Mouse (Mus musculus): ENCODE data around the gene Gbp8. TPM values are rescaled to one million over a fixed set of nuclear protein-coding genes. Genes with fewer than 3 reads are reported as not detected.
"Not testable (repeated sequence)": the region's sequence is repeated elsewhere in the genome, so short reads cannot be mapped to it uniquely, and the experiment has no call there.

Gene Gbp8
- polyA plus RNA-seq (2015; fragmentation: Nextera tagmentation; extraction: Ambion mirVana) = 3.6 and 7.8 TPM in 2 replicates

DNA sequence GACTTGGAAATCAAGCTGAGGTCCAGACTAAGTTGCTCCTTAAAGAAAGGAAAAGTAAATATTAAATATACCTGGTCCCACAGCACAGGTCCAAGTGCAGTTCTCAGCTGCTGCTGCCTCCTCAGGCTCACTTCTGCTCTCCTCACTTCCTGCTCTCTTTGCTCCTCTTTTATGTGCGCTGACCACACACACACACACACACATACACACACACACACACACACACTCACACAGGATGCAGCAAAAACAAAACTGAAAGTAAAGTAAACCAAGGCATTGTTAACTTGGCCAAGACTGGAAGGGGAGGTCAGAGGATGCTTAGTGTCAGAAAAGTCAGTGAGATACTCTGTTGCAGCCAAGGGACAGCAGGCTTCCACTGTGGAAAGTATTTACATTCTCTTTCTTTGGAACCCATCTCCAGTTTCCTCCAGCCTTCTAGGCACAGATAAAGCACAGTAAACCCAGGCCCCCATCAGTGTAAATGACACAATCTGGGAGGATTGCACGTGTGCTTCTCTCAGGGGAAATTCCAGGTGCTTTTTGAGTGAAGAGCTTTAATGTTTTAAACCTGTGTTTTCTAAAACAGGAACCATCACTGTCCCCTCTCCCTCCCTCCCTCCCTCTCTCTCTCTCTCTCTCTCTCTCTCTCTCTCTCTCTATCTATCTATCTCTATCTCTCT, at the start of gene Gbp8, which contains the start of the genes Gbp9 and Gbp4:
Gbp8 (minus strand) TSS at position 132 of the 680 bp plus-strand sequence.
Gbp9 (minus strand) TSS at position 131 of the 680 bp plus-strand sequence.
Gbp4 (minus strand) TSS at position 178 of the 680 bp plus-strand sequence.
- H3K27ac ChIP-seq (ENCODE audit: low read length); H3K4me1 ChIP-seq (ENCODE audit: control insufficient read depth, insufficient read depth, low read length); H3K27me3 ChIP-seq (ENCODE audit: control insufficient read depth, insufficient read depth, low read length); H3K36me3 ChIP-seq (ENCODE audit: control insufficient read depth, insufficient read depth); H3K9me3 ChIP-seq (replicated peaks; ENCODE audit: control insufficient read depth, low read length); H3K9ac ChIP-seq (ENCODE audit: low read length): not testable (repeated sequence)
- WGBS = 13% methylated on average over 2 of the region's 2 CpGs
- peak; percentile 67 for ATAC-seq (replicated peaks; ENCODE audit: extremely low read depth, insufficient read depth, low FRiP score)
- H3K4me3 ChIP-seq (ENCODE audit: low read length) = peak within 1 kb of the TSS; percentile 30
- peak within 1 kb of the TSS; percentile 16 for H3K4me2 ChIP-seq (ENCODE audit: low read depth, low read length)

DNA sequence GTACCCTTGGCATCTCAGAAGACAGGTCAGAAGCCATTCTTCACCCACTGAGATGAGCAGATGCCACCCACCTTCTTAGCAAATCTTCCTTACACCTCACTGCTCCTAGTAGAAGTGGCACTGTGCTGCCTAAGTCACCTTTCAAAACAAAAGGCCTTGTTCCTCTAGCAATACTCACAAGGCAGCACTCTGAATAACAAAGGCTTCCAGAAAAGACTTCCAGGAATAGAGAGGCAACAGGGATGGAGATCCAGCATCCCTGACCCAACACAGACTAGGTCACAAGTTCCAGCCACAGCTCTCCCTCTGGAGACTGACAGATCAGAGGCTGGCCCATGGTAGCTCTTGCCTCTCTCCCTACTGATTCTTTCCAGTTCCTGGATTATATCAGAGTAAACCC, 42.1 kb upstream of the Gbp8 start:
- Histone ChIP-seq H3K4me1 (ENCODE audit: control insufficient read depth, insufficient read depth, low read length) (no peaks in the 10 kb centered on the region), H3K36me3 (ENCODE audit: control insufficient read depth, insufficient read depth) (no peaks in the 10 kb centered on the region), H3K4me3 (ENCODE audit: low read length) (no peak overlapping the region), H3K27ac (ENCODE audit: low read length) (no peak overlapping the region), H3K9me3 (replicated peaks; ENCODE audit: control insufficient read depth, low read length) (no peaks in the 10 kb centered on the region), H3K27me3 (ENCODE audit: control insufficient read depth, insufficient read depth, low read length) (no peaks in the 10 kb centered on the region), H3K9ac (ENCODE audit: low read length) (no peak overlapping the region), H3K4me2 (ENCODE audit: low read depth, low read length) (no peak overlapping the region)
- no peak for ATAC-seq (replicated peaks; ENCODE audit: extremely low read depth, insufficient read depth, low FRiP score)

DNA sequence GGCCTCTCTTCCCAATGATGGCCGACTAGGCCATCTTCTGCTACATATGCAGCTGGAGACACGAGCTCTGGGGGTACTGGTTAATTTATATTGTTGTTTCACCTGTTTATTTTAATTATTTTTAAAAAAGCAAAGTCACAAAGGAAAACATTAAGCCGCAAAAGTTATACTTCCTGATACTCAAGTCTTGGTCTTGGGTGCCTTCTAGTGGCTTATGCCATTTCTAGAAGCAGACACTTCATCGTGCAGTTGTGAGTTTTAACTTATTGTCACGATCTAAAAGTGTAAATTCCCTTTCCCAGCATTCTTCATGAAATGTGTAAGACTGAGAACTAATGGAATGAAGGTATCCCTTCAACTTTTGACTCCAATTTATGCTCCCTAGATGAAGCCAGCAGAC, 17.2 kb upstream of the Gbp8 start:
- H3K9ac ChIP-seq (ENCODE audit: low read length) = no peak overlapping the region
- no peaks in the 10 kb centered on the region for H3K27me3 ChIP-seq (ENCODE audit: control insufficient read depth, insufficient read depth, low read length)
- ATAC-seq (replicated peaks; ENCODE audit: extremely low read depth, insufficient read depth, low FRiP score) = no peak
- WGBS = 73% methylated on average over 5 of the region's 5 CpGs
- H3K27ac ChIP-seq (ENCODE audit: low read length) = no peak overlapping the region
- H3K36me3 ChIP-seq (ENCODE audit: control insufficient read depth, insufficient read depth) = no peaks in the 10 kb centered on the region
- no peak overlapping the region for H3K4me2 ChIP-seq (ENCODE audit: low read depth, low read length)
- H3K9me3 ChIP-seq (replicated peaks; ENCODE audit: control insufficient read depth, low read length) = no peaks in the 10 kb centered on the region
- H3K4me1 ChIP-seq (ENCODE audit: control insufficient read depth, insufficient read depth, low read length) = no peaks in the 10 kb centered on the region
- no peak overlapping the region for H3K4me3 ChIP-seq (ENCODE audit: low read length)

DNA sequence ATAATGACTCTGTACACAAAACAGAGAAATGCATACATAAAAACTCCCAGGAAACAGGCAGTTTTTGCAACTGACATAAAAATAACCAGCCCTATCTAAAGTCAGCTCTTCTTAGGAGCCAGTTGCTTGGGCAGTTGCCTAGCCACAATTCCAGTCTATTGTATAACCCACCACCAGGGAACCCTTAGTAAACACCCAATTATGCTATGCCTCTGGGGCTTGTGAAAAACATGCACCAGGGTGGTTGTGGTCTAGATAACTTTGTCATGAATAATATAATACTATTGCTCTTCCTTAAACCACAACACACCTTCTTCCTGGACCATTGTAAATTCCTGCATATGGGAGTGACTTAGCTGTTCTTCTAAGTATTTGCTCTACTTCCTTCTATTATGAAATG, 14.7 kb upstream of the Gbp8 start:
- Histone ChIP-seq H3K4me3 (ENCODE audit: low read length) (no peak overlapping the region), H3K4me1 (ENCODE audit: control insufficient read depth, insufficient read depth, low read length) (no peaks in the 10 kb centered on the region), H3K36me3 (ENCODE audit: control insufficient read depth, insufficient read depth) (no peaks in the 10 kb centered on the region), H3K27me3 (ENCODE audit: control insufficient read depth, insufficient read depth, low read length) (no peaks in the 10 kb centered on the region), H3K27ac (ENCODE audit: low read length) (no peak overlapping the region), H3K9ac (ENCODE audit: low read length) (no peak overlapping the region), H3K9me3 (replicated peaks; ENCODE audit: control insufficient read depth, low read length) (no peaks in the 10 kb centered on the region), H3K4me2 (ENCODE audit: low read depth, low read length) (no peak overlapping the region)
- ATAC-seq (replicated peaks; ENCODE audit: extremely low read depth, insufficient read depth, low FRiP score) = no peak

DNA sequence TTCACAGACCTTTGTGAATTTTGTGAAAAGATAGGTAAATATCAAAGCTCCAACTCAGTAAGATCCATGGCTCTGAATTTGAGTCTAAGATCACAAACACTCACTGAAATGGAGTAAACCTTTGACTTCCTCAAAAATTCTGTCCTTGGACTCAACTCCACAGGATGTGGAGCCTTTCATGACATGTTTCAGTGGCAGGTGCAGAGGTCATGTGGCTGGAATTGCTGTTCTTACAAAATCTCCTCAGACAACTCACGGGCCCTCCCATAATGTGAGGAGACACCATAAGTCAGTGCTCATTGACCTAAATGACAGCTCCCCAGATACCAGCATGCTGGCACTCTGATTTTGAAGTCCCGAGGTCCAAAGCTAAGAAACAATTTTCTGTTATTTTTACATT, 8.7 kb upstream of the Gbp8 start:
- not testable (repeated sequence) for H3K9me3 ChIP-seq (replicated peaks; ENCODE audit: control insufficient read depth, low read length); H3K27ac ChIP-seq (ENCODE audit: low read length); H3K27me3 ChIP-seq (ENCODE audit: control insufficient read depth, insufficient read depth, low read length); H3K4me1 ChIP-seq (ENCODE audit: control insufficient read depth, insufficient read depth, low read length); ATAC-seq (replicated peaks; ENCODE audit: extremely low read depth, insufficient read depth, low FRiP score); H3K4me2 ChIP-seq (ENCODE audit: low read depth, low read length); H3K4me3 ChIP-seq (ENCODE audit: low read length); H3K36me3 ChIP-seq (ENCODE audit: control insufficient read depth, insufficient read depth); H3K9ac ChIP-seq (ENCODE audit: low read length)
- WGBS = 49% methylated on average over 2 of the region's 2 CpGs

DNA sequence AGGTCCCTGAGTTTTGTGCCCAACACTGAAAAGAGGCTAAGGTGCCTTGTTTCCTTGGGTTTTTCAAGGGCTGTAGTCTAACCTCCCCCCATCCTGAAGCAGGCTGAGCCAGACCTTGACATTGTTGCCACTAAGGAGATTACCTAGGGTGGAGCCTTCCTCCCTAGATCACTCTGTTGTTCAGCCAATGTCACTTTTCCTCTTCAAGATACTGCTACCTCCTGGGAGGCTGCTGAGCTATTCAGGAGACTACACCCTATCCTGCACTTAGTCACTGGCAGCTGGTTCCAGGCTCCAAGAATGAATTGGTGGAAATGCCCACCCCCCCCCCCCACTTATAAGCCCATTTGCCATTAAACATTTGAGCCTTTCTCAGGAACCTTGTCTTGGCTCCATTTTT, 7.1 kb upstream of the Gbp8 start:
- peak; percentile 58; the same call in 1 of the 2 replicates for ATAC-seq (replicated peaks; ENCODE audit: extremely low read depth, insufficient read depth, low FRiP score)
- Histone ChIP-seq H3K9ac (ENCODE audit: low read length) (no peak overlapping the region), H3K27ac (ENCODE audit: low read length) (peak overlapping the region; percentile 72), H3K36me3 (ENCODE audit: control insufficient read depth, insufficient read depth) (no peaks in the 10 kb centered on the region), H3K27me3 (ENCODE audit: control insufficient read depth, insufficient read depth, low read length) (no peaks in the 10 kb centered on the region), H3K4me3 (ENCODE audit: low read length) (no peak overlapping the region), H3K4me1 (ENCODE audit: control insufficient read depth, insufficient read depth, low read length) (no peaks in the 10 kb centered on the region), H3K9me3 (replicated peaks; ENCODE audit: control insufficient read depth, low read length) (no peaks in the 10 kb centered on the region), H3K4me2 (ENCODE audit: low read depth, low read length) (no peak overlapping the region)

DNA sequence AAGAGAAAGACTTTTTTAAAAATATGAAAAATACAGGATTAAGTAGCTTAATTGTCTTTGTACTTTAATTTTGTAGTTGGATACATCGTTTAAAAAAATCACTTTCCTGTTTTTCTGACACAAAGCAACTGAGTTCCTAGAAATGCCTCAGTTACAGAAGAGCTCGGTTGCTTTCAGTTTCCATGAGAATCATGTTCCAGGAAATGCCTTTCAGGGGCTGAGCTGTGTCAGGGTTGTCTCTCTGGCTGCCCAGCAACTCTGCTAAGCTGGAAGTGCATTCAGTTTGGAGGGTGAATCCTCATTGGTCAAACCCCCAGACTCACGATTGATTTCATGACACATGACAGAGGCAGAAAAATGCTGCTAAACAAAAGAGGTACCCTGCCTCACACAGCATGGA, 6.4 kb upstream of the Gbp8 start:
- H3K9me3 ChIP-seq (replicated peaks; ENCODE audit: control insufficient read depth, low read length); H3K4me2 ChIP-seq (ENCODE audit: low read depth, low read length); H3K27me3 ChIP-seq (ENCODE audit: control insufficient read depth, insufficient read depth, low read length); H3K36me3 ChIP-seq (ENCODE audit: control insufficient read depth, insufficient read depth); H3K9ac ChIP-seq (ENCODE audit: low read length); H3K4me1 ChIP-seq (ENCODE audit: control insufficient read depth, insufficient read depth, low read length); H3K4me3 ChIP-seq (ENCODE audit: low read length): not testable (repeated sequence)
- 33% methylated on average over 3 of the region's 3 CpGs for WGBS
- 0 out of 2 replicates have a peak, but pooled peaks have one; percentile 21 for ATAC-seq (replicated peaks; ENCODE audit: extremely low read depth, insufficient read depth, low FRiP score)
- H3K27ac ChIP-seq (ENCODE audit: low read length) = peak overlapping the region; percentile 72

DNA sequence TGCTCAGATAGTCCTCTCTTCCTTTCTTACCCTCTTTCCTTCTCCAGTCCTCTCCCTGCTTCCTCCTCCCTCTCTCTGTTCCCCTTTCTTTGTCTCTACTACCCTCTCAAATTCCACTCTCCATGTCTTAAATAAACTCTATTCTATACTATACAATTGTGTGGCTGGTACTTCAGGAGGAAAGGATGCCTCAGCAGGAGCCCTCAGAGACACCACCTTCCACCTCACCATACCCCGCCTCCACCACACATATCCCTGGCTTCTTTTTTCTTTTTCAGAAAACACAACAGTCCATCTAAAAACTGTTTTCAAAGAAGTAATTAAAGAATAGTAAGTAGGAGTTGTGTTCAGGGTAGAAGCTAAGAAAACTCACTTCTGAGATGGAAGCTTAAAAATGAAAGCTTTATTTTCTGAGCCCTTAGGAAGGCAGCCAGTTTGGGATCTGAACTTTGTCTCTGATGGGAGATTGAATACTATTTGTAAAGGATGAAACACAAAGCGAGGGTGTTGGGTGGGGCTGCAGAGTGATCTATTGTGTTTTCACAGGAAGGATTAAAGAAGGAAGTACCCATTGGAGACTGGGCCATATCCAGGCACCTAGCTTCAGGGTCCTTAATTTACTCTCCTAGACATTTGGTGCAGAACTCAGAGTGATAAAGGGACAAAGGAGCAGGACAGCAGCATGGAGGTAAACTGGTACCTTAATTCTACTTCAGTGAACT, 910 bp upstream of the Gbp8 start:
- not testable (repeated sequence) for H3K9ac ChIP-seq (ENCODE audit: low read length); H3K4me1 ChIP-seq (ENCODE audit: control insufficient read depth, insufficient read depth, low read length); H3K4me3 ChIP-seq (ENCODE audit: low read length); ATAC-seq (replicated peaks; ENCODE audit: extremely low read depth, insufficient read depth, low FRiP score); H3K36me3 ChIP-seq (ENCODE audit: control insufficient read depth, insufficient read depth); H3K9me3 ChIP-seq (replicated peaks; ENCODE audit: control insufficient read depth, low read length); H3K27me3 ChIP-seq (ENCODE audit: control insufficient read depth, insufficient read depth, low read length); H3K4me2 ChIP-seq (ENCODE audit: low read depth, low read length); H3K27ac ChIP-seq (ENCODE audit: low read length)
- 67% methylated on average over 2 of the region's 2 CpGs for WGBS

DNA sequence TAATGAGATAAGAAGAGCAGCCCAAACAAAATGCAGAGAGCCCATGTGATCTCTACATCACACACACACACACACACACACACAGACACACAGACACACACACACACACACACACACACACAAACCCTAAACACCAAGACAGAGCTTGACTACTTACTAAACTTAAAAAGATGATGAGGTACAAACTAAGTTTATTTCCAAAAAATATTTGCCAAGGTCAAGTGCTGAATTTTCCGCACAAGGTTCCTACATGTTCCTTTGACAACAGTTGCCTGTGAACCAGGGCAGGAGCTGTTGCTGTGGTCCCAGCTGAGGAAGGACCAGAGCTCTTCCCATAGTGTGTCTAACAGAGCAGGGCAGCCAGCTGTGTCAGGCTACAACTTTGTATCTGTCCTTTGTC, 434 bp downstream of the Gbp8 start:
- 71% methylated on average over 1 of the region's 1 CpGs for WGBS

More for the DNA sequence above, 434 bp downstream of the Gbp8 start:
- Histone ChIP-seq H3K27me3 (ENCODE audit: control insufficient read depth, insufficient read depth, low read length) (no peaks in the 10 kb centered on the region), H3K4me3 (ENCODE audit: low read length) (peak overlapping the region; percentile 30), H3K27ac (ENCODE audit: low read length) (no peak overlapping the region; the same call in 1 of the 2 replicates), H3K9ac (ENCODE audit: low read length) (no peak overlapping the region), H3K4me2 (ENCODE audit: low read depth, low read length) (peak overlapping the region; percentile 16), H3K36me3 (ENCODE audit: control insufficient read depth, insufficient read depth) (no peaks in the 10 kb centered on the region), H3K4me1 (ENCODE audit: control insufficient read depth, insufficient read depth, low read length) (no peaks in the 10 kb centered on the region), H3K9me3 (replicated peaks; ENCODE audit: control insufficient read depth, low read length) (no peaks in the 10 kb centered on the region)
- peak; percentile 47; the same call in 1 of the 2 replicates for ATAC-seq (replicated peaks; ENCODE audit: extremely low read depth, insufficient read depth, low FRiP score)
